29 mouse cellular contexts compared by ENCODE assay signal in the genomic region with DNA sequence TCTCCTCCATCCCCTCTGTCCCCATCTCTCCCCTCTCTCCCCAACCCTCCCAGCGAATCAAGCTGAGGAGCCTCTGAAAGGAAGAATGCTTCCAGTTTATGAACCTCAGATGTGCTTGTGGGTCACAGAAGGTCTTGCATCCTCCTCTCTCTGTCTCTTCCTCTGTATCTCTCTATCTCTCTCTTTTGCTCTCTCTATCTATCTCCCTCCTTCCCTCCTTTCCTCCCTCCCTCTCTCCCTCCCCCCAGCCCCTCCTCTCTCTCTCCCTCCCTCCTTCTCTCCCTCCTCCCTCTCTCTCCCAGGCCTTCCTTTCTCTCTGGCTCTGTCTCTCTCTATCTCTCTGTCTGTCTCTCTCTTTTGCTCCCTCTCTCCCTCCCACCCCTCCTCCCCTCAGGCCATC. TPM values are rescaled to one million over a fixed set of nuclear protein-coding genes. Genes with fewer than 3 reads are reported as not detected.
DNase-seq lines count a peak whose midpoint lies in the region; ATAC-seq and TF ChIP-seq lines count a peak whose summit lies in the region.
"Had no signal": no experiment of that assay in that cellular context is flagged by ENCODE, and none has a peak within 500 bp of the region (broad histone marks: within the 10 kb centered on the region; RNA-seq: fewer than 3 reads in every experiment).

No protein-coding gene starts in this region.

- no peaks in the 10 kb centered on the region for H3K9me3 ChIP-seq in heart, embryonic 11.5 days (replicated peaks; ENCODE audit: control insufficient read depth, low read length)
- H3K9me3 ChIP-seq in midbrain, embryonic 12.5 days, result no peaks in the 10 kb centered on the region
- no peaks in the 10 kb centered on the region for H3K9me3 ChIP-seq in midbrain, embryonic 15.5 days
- H3K9me3 ChIP-seq in liver, postnatal 0 days (ENCODE audit: low read length), result no peaks in the 10 kb centered on the region
- H3K9me3 ChIP-seq in limb, embryonic 10.5 days (replicated peaks), result no peaks in the 10 kb centered on the region
- H3K9me3 ChIP-seq: embryonic facial prominence, embryonic 15.5 days; forebrain, embryonic 12.5 days had no signal

- H3K9ac ChIP-seq in heart, embryonic 11.5 days (ENCODE audit: low read depth, low read length), result no peak overlapping the region
- H3K9ac ChIP-seq in midbrain, embryonic 12.5 days (replicated peaks), result no peak overlapping the region
- H3K9ac ChIP-seq in midbrain, embryonic 15.5 days, result no peak overlapping the region
- no peak overlapping the region for H3K9ac ChIP-seq in liver, postnatal 0 days (replicated peaks)
- H3K9ac ChIP-seq: embryonic facial prominence, embryonic 15.5 days had no signal

- TF ChIP-seq EP300 in liver, postnatal 0 days (IDR thresholded peaks at IDR 0.05; ENCODE audit: low read depth), result no peak

- H3K36me3 ChIP-seq in heart, embryonic 11.5 days (ENCODE audit: control insufficient read depth, insufficient read depth, low read length), result no peaks in the 10 kb centered on the region
- H3K36me3 ChIP-seq in midbrain, embryonic 12.5 days, result no peaks in the 10 kb centered on the region
- no peaks in the 10 kb centered on the region for H3K36me3 ChIP-seq in midbrain, embryonic 15.5 days (replicated peaks)
- H3K36me3 ChIP-seq in liver, postnatal 0 days (replicated peaks; ENCODE audit: insufficient read depth, low read length), result no peaks in the 10 kb centered on the region
- no peaks in the 10 kb centered on the region for H3K36me3 ChIP-seq in limb, embryonic 10.5 days
- H3K36me3 ChIP-seq: embryonic facial prominence, embryonic 15.5 days; forebrain, embryonic 12.5 days had no signal

- peak overlapping the region; percentile 50; the same call in 1 of the 2 replicates for H3K27ac ChIP-seq in heart, embryonic 11.5 days (ENCODE audit: low read depth, low read length)
- peak overlapping the region; percentile 67; the same call in 1 of the 2 replicates for H3K27ac ChIP-seq in midbrain, embryonic 12.5 days (replicated peaks)
- H3K27ac ChIP-seq in midbrain, embryonic 15.5 days, result no peak overlapping the region
- peak overlapping the region; percentile 55; the same call in 1 of the 2 replicates for H3K27ac ChIP-seq in liver, postnatal 0 days (ENCODE audit: low read depth)
- H3K27ac ChIP-seq in limb, embryonic 10.5 days, result no peak overlapping the region
- H3K27ac ChIP-seq: embryonic facial prominence, embryonic 15.5 days; left cerebral cortex, adult 2 months had no signal

- H3K4me2 ChIP-seq in heart, embryonic 11.5 days, result no peak overlapping the region
- H3K4me2 ChIP-seq in midbrain, embryonic 12.5 days (replicated peaks), result no peak overlapping the region
- H3K4me2 ChIP-seq in midbrain, embryonic 15.5 days, result no peak overlapping the region
- peak overlapping the region; percentile 29; the same call in 1 of the 2 replicates for H3K4me2 ChIP-seq in liver, postnatal 0 days (ENCODE audit: low read depth, low read length)
- H3K4me2 ChIP-seq: embryonic facial prominence, embryonic 15.5 days; forebrain, embryonic 12.5 days had no signal

- DNase-seq in heart, adult 18-20 months, result no peak
- peak; percentile 20 for DNase-seq in liver
- no peak for DNase-seq in liver, postnatal 0 days
- no peak for DNase-seq in limb, embryonic 10.5 days (ENCODE audit: low spot score)
- DNase-seq: adrenal gland, postnatal 36 days; cerebellum, adult 11-12 months; cerebellum, postnatal 14 days; gastrocnemius, postnatal 14 days; heart, postnatal 14 days; kidney, adult 8-10 months; kidney, postnatal 14 days; left cerebral cortex, postnatal 4 days; lung, adult 18-20 months; lung, postnatal 14 days; right cerebral cortex, postnatal 25 days; thymus, postnatal 4 days had no signal

- H3K4me1 ChIP-seq in heart, embryonic 11.5 days (ENCODE audit: control insufficient read depth, insufficient read depth, low read length), result peaks cover 3% of the 10 kb centered on the region; the same call in 1 of the 2 replicates
- peaks cover 22% of the 10 kb centered on the region for H3K4me1 ChIP-seq in midbrain, embryonic 12.5 days
- H3K4me1 ChIP-seq in midbrain, embryonic 15.5 days, result peaks cover 16% of the 10 kb centered on the region
- H3K4me1 ChIP-seq in liver, postnatal 0 days (ENCODE audit: insufficient read depth), result peaks cover 4% of the 10 kb centered on the region
- peaks cover 10% of the 10 kb centered on the region for H3K4me1 ChIP-seq in limb, embryonic 10.5 days

- 11% methylated on average over 1 of the region's 1 CpGs for WGBS in heart, embryonic 11.5 days (ENCODE audit: insufficient replicate concordance)
- WGBS in midbrain, embryonic 12.5 days, result 45% methylated on average over 1 of the region's 1 CpGs
- 24% methylated on average over 1 of the region's 1 CpGs for whole genome bisulfite sequencing in midbrain, embryonic 15.5 days
- WGBS in liver, postnatal 0 days (ENCODE audit: insufficient replicate concordance), result 50% methylated on average over 1 of the region's 1 CpGs
- WGBS in limb, embryonic 10.5 days, result 50% methylated on average over 1 of the region's 1 CpGs

- no peak for TF ChIP-seq CTCF in liver, postnatal 0 days (IDR thresholded peaks at IDR 0.05; ENCODE audit: low read depth)

- H3K4me3 ChIP-seq in heart, embryonic 11.5 days (ENCODE audit: low read depth, low read length), result no peak overlapping the region
- H3K4me3 ChIP-seq in midbrain, embryonic 12.5 days, result no peak overlapping the region
- H3K4me3 ChIP-seq in midbrain, embryonic 15.5 days, result no peak overlapping the region
- H3K4me3 ChIP-seq in liver, postnatal 0 days (ENCODE audit: low read depth, low read length), result no peak overlapping the region
- no peak overlapping the region for H3K4me3 ChIP-seq in limb, embryonic 10.5 days
- H3K4me3 ChIP-seq: embryonic facial prominence, embryonic 15.5 days; forebrain, embryonic 12.5 days; left cerebral cortex, adult 2 months had no signal

- H3K27me3 ChIP-seq in heart, embryonic 11.5 days (ENCODE audit: control insufficient read depth, insufficient read depth, low read length), result no peaks in the 10 kb centered on the region
- H3K27me3 ChIP-seq in midbrain, embryonic 12.5 days, result peaks cover 14% of the 10 kb centered on the region; the same call in 1 of the 2 replicates
- no peaks in the 10 kb centered on the region for H3K27me3 ChIP-seq in midbrain, embryonic 15.5 days (replicated peaks)
- no peaks in the 10 kb centered on the region for H3K27me3 ChIP-seq in liver, postnatal 0 days (ENCODE audit: insufficient read depth, low read length)
- peaks cover 5% of the 10 kb centered on the region; the same call in 1 of the 2 replicates for H3K27me3 ChIP-seq in limb, embryonic 10.5 days (ENCODE audit: low read depth, poor library complexity, severe bottlenecking)
- H3K27me3 ChIP-seq: CH12.LX; embryonic facial prominence, embryonic 15.5 days had no signal

- ATAC-seq in heart, embryonic 11.5 days (replicated peaks; ENCODE audit: insufficient number of reproducible peaks, low FRiP score, low TSS enrichment), result no peak; the same call in 1 of the 2 replicates
- no peak for ATAC-seq in midbrain, embryonic 12.5 days (ENCODE audit: low FRiP score, low read depth)
- ATAC-seq in midbrain, embryonic 15.5 days (replicated peaks), result no peak
- peak; percentile 31 for ATAC-seq in liver, postnatal 0 days

RNA-seq across cellular contexts. Expression of a gene that starts 46.8 kb away (rescaled TPM):
- polyA plus RNA-seq in heart, embryonic 11.5 days (2014; fragmentation: Nextera tagmentation; extraction: Ambion mirVana), result 24.1 and 26.6 TPM in 2 replicates
- 1 to 10 TPM; 5.5 to 5.9 TPM for total RNA-seq in heart, adult 18-20 months (2021)
- polyA plus RNA-seq in midbrain, embryonic 12.5 days (2016; fragmentation: Nextera tagmentation; extraction: Ambion mirVana), result 25.8 and 32.6 TPM in 2 replicates
- 19.9 and 22.4 TPM in 2 replicates for polyA plus RNA-seq in midbrain, embryonic 15.5 days (2015; fragmentation: Nextera tagmentation; extraction: Ambion mirVana)
- 67.0 and 81.2 TPM in 2 replicates for polyA plus RNA-seq in liver, postnatal 0 days (2015; fragmentation: Nextera tagmentation; extraction: Ambion mirVana)
- polyA plus RNA-seq in limb, embryonic 10.5 days (2016; fragmentation: Nextera tagmentation; extraction: Ambion mirVana), result 10.7 and 13.7 TPM in 2 replicates

RNA-seq across cellular contexts. Expression of a gene that starts 50.2 kb away (rescaled TPM):
- 0.13 TPM in 1 of 2 replicates, not detected in the other for polyA plus RNA-seq in heart, embryonic 11.5 days (2014; fragmentation: Nextera tagmentation; extraction: Ambion mirVana)
- total RNA-seq in heart, adult 18-20 months (2021), result not detected
- polyA plus RNA-seq in midbrain, embryonic 12.5 days (2016; fragmentation: Nextera tagmentation; extraction: Ambion mirVana), result not detected in 2 replicates
- polyA plus RNA-seq in midbrain, embryonic 15.5 days (2015; fragmentation: Nextera tagmentation; extraction: Ambion mirVana), result 0.39 and 0.70 TPM in 2 replicates
- polyA plus RNA-seq in liver, postnatal 0 days (2015; fragmentation: Nextera tagmentation; extraction: Ambion mirVana), result not detected in 2 replicates
- polyA plus RNA-seq in limb, embryonic 10.5 days (2016; fragmentation: Nextera tagmentation; extraction: Ambion mirVana), result not detected in 2 replicates
- total RNA-seq: adrenal gland, postnatal 36 days; CH12.LX; gastrocnemius, postnatal 14 days; heart, adult 8-10 months; heart, postnatal 14 days; megakaryocyte, adult 5-6 weeks; neutrophil, adult 5-6 weeks had no signal
- polyA plus RNA-seq: embryonic facial prominence, embryonic 15.5 days; forebrain, embryonic 12.5 days; intestine, embryonic 14.5 days; spleen, adult 2 months; stomach, embryonic 14.5 days had no signal

Comparison
In these comparisons a context has a peak if more than half of its experiments do, and no peak if none do; other contexts are left out.
1. H3K27ac ChIP-seq: peak in heart, embryonic 11.5 days (single experiment), midbrain, embryonic 12.5 days (single experiment) and liver, postnatal 0 days (single experiment); none in midbrain, embryonic 15.5 days (single experiment) and limb, embryonic 10.5 days (single experiment).